Mouse (Mus musculus): ENCODE data around the gene Tmem19.

- TF ChIP-seq CTCF (IDR thresholded peaks at IDR 0.05; ENCODE audit: low read depth, low read length) (peak; percentile 55), POLR2A (IDR thresholded peaks at IDR 0.05; ENCODE audit: insufficient read depth, low read length) (no peak), EP300 (IDR thresholded peaks at IDR 0.05; ENCODE audit: insufficient read depth, low read depth, low read length) (no peak)
Measured at GRCm38 (mm10) chr10:115406393-115406792, 44.1 kb upstream of the Tmem19 start.
